18 mouse cellular contexts compared by ENCODE assay signal in the genomic region with DNA sequence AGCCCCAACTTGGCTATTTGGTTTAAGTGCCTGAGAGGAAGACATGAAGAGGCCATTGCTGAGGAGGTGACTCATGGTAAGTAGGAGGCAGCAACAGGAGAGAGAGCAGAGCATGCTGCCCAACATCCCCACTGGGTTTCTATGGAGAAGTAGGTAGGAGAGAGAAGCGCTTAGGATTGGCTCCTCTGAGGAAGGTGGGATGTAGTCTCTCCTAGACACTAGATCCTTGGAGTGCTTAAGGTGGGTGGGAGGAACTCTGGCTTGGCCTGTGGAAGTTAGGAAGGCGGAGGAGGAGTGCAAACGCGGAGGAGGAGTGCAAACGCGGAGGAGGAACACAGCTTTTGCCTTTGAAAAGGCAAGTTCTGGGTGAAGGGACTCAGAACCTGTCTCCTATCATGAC. TPM values are rescaled to one million over a fixed set of nuclear protein-coding genes. Genes with fewer than 3 reads are reported as not detected.
DNase-seq lines count a peak whose midpoint lies in the region.
"Had no signal": no experiment of that assay in that cellular context is flagged by ENCODE, and none has a peak within 500 bp of the region (broad histone marks: within the 10 kb centered on the region; RNA-seq: fewer than 3 reads in every experiment).

No protein-coding gene starts in this region.

- intact Hi-C loops in left cerebral cortex, postnatal 4 days (cut with DNase I) = no loop called here

- peak; percentile 67 to 68 for DNase-seq in frontal cortex, adult 2 months (ENCODE audit: extremely low spot score in 1 of 2, low spot score in 1 of 2)
- no peak for DNase-seq in frontal cortex, postnatal 25 days (ENCODE audit: low spot score in 2 of 2)
- peak; percentile 48 for DNase-seq in left cerebral cortex, adult 11 months (ENCODE audit: low spot score)
- no peak for DNase-seq in left cerebral cortex, postnatal 4 days
- DNase-seq in brain, adult 2 months (ENCODE audit: low read depth, low spot score) = peak; percentile 92
- peak; percentile 36 to 64 for DNase-seq in right cerebral cortex, postnatal 36 days (ENCODE audit: low spot score in 2 of 2)
- DNase-seq in heart, adult 11 months = no peak
- DNase-seq: adrenal gland, postnatal 14 days; cerebellum, adult 8-10 months; cerebellum, postnatal 36 days; embryo, embryonic 11 days; gastrocnemius, postnatal 10 days; kidney, postnatal 10 days; lung, adult 18-20 months; lung, postnatal 10 days; thymus, adult 2 months; thymus, postnatal 4 days had no signal

RNA-seq across cellular contexts. Expression of a gene that starts 45.9 kb away (rescaled TPM):
- polyA plus RNA-seq in frontal cortex, adult 2 months (2012; rRNA removed) = 66.5 and 69.9 TPM in 2 replicates
- 100 to 1,000 TPM; 239 to 257 TPM for total RNA-seq in left cerebral cortex, postnatal 4 days (2021)
- polyA plus RNA-seq: erythroblast, embryonic 14.5 days had no signal

Comparison
In these comparisons a context has a peak if more than half of its experiments do, and no peak if none do; other contexts are left out.
1. DNase-seq: peak in frontal cortex, adult 2 months (2 of 2), left cerebral cortex, adult 11 months (single experiment), brain, adult 2 months (single experiment) and right cerebral cortex, postnatal 36 days (2 of 2); none in frontal cortex, postnatal 25 days (0 of 2), left cerebral cortex, postnatal 4 days (single experiment) and heart, adult 11 months (single experiment).